In genomic region chr7:82688736-82689135, GRCm38 (mm10) we compare ENCODE assay signal across 8 mouse cellular contexts. TPM values are rescaled to one million over a fixed set of nuclear protein-coding genes. Genes with fewer than 3 reads are reported as not detected.
DNase-seq lines count a peak whose midpoint lies in the region; ATAC-seq and TF ChIP-seq lines count a peak whose summit lies in the region.

No protein-coding gene starts in this region.

- no peak overlapping the region for H3K27ac ChIP-seq in left cerebral cortex, adult 2 months
- no peak overlapping the region; the same call in 1 of the 2 replicates for H3K27ac ChIP-seq in hindbrain, embryonic 10.5 days

- no peaks in the 10 kb centered on the region for H3K27me3 ChIP-seq in hindbrain, embryonic 10.5 days (ENCODE audit: insufficient read depth, poor library complexity, severe bottlenecking)

- H3K36me3 ChIP-seq in hindbrain, embryonic 10.5 days, result peaks cover 56% of the 10 kb centered on the region

- no peak for ATAC-seq in monocyte, adult 5-6 weeks (replicated peaks; ENCODE audit: insufficient number of reproducible peaks, low FRiP score, low TSS enrichment, poor library complexity, severe bottlenecking)

- 51% methylated on average over 3 of the region's 3 CpGs for WGBS in hindbrain, embryonic 10.5 days

- DNase-seq in left cerebral cortex, adult 18-20 months (ENCODE audit: low spot score in 2 of 2), result peak; percentile 33
- no peak for DNase-seq in left cerebral cortex, adult 2 months (ENCODE audit: extremely low spot score in 1 of 2, low spot score in 2 of 2)
- DNase-seq in adrenal gland, adult 2 months, result peak; percentile 59
- peak; percentile 60 for DNase-seq in gastrocnemius, adult 18-20 months (ENCODE audit: low spot score)
- DNase-seq in kidney, postnatal 36 days, result peak; percentile 22 to 53
- DNase-seq in lung, postnatal 36 days, result peak; percentile 75
- no peak for DNase-seq in hindbrain, embryonic 10.5 days (ENCODE audit: low spot score)

- 0 out of 2 replicates have a peak, but pooled peaks cover 7% of the 10 kb centered on the region for H3K4me1 ChIP-seq in hindbrain, embryonic 10.5 days (replicated peaks)

- no peak for TF ChIP-seq CTCF in left cerebral cortex, adult 2 months (IDR thresholded peaks at IDR 0.05)

- H3K9me3 ChIP-seq in hindbrain, embryonic 10.5 days, result no peaks in the 10 kb centered on the region

- intact Hi-C loops in left cerebral cortex, adult 2 months (cut with DNase I), result no loop called here

- no peak overlapping the region for H3K4me3 ChIP-seq in left cerebral cortex, adult 2 months
- no peak overlapping the region for H3K4me3 ChIP-seq in hindbrain, embryonic 10.5 days

RNA-seq across cellular contexts. Expression of gene Efl1, which starts 40.3 kb away (rescaled TPM):
- total RNA-seq in left cerebral cortex, adult 18-20 months (2021), result 10 to 100 TPM; 14.5 to 17.0 TPM
- total RNA-seq in left cerebral cortex, adult 2 months (2021), result 10 to 100 TPM; 15.1 to 18.2 TPM
- total RNA-seq in adrenal gland, adult 2 months (2021), result 10 to 100 TPM; 16.4 to 19.9 TPM
- 0.79 and 1.2 TPM in 2 replicates for polyA plus RNA-seq in adrenal gland, adult 2 months (2012; rRNA removed)
- total RNA-seq in gastrocnemius, adult 18-20 months (2021), result 1 to 10 TPM; 7.3 to 8.2 TPM
- total RNA-seq in monocyte, adult 5-6 weeks (2017), result 20.5 to 31.3 TPM (median 28.3 TPM) in 3 replicates
- 18.8 and 21.2 TPM in 2 replicates for polyA plus RNA-seq in hindbrain, embryonic 10.5 days (2016; fragmentation: Nextera tagmentation; extraction: Ambion mirVana)

RNA-seq across cellular contexts. Expression of gene Saxo2, which starts 40.4 kb away (rescaled TPM):
- 1 to 10 TPM; 8.1 to 8.6 TPM for total RNA-seq in left cerebral cortex, adult 18-20 months (2021)
- total RNA-seq in left cerebral cortex, adult 2 months (2021), result 1 to 10 TPM; 8.2 to 8.6 TPM
- total RNA-seq in adrenal gland, adult 2 months (2021), result 1 to 10 TPM; 1.1 to 3.0 TPM
- polyA plus RNA-seq in adrenal gland, adult 2 months (2012; rRNA removed), result 0.87 and 2.2 TPM in 2 replicates
- total RNA-seq in gastrocnemius, adult 18-20 months (2021), result 1 to 10 TPM; 2.9 to 4.3 TPM
- total RNA-seq in monocyte, adult 5-6 weeks (2017), result not detected in 3 replicates
- polyA plus RNA-seq in hindbrain, embryonic 10.5 days (2016; fragmentation: Nextera tagmentation; extraction: Ambion mirVana), result 7.4 and 12.9 TPM in 2 replicates

Comparison
In these comparisons a context has a peak if more than half of its experiments do, and no peak if none do; other contexts are left out.
1. DNase-seq: peak in left cerebral cortex, adult 18-20 months (2 of 2), adrenal gland, adult 2 months (single experiment), gastrocnemius, adult 18-20 months (single experiment), kidney, postnatal 36 days (2 of 2) and lung, postnatal 36 days (single experiment); none in left cerebral cortex, adult 2 months (0 of 2) and hindbrain, embryonic 10.5 days (single experiment).